Mouse (Mus musculus) liver, embryonic 14.5 days (tissue): ENCODE measurements at regions not wholly inside any gene's neighbourhood (a gene's known extent, or its start where the extent isn't known, plus 50 kb on each side); places are given as distances from the start of the nearest gene placed in this dataset.
A peak's percentile ranks its signal among the peaks of the same experiment; 100 is the strongest.

Source experiments
- ATAC-seq: fragments of 200-750 bp; cut with Nextera tagmentation; 2 replicates; pipeline ENCODE4 v1.8.0; 2017; ENCODE audit warnings: moderate number of reproducible peaks, mild to moderate bottlenecking, moderate library complexity; ENCODE audit not compliant: insufficient read depth
- DNase-seq, 3 experiments: peaks; one replicate each; pipeline ENCODE4 v3.0.0-alpha.2; 2012 to 2013; ENCODE audit warnings: low read depth in 3 of 3, low spot score in 3 of 3
- H3K27ac ChIP-seq: fragments of 300-500 bp; sonication (generic); 2 replicates; pipeline ENCODE4 v1.5.1; 2014; ENCODE audit warnings: moderate library complexity, mild to moderate bottlenecking, control low read depth, inconsistent platforms
- H3K27me3 ChIP-seq: fragments of 300-500 bp; sonication (generic); 2 replicates; pipeline ENCODE4 v1.6.1; 2014; ENCODE audit warnings: mild to moderate bottlenecking, low read length, moderate library complexity; ENCODE audit not compliant: control insufficient read depth, insufficient read depth
- H3K36me3 ChIP-seq: fragments of 300-500 bp; sonication (generic); replicated peaks from 2 replicates; pipeline ENCODE4 v1.6.1; 2014; ENCODE audit warnings: low read depth; ENCODE audit not compliant: control insufficient read depth, insufficient read depth
- H3K4me1 ChIP-seq, 2 experiments: fragments of 200-500 bp in 1 of 2; fragments of 300-500 bp in 1 of 2; sonication (generic) in 1 of 2; replicated peaks; 2 replicates each; pipeline ENCODE4 v1.6.1; 2012 to 2014; ENCODE audit warnings: antibody characterized with exemption in 1 of 2, inconsistent platforms in 1 of 2, low read length in 1 of 2; ENCODE audit not compliant: control insufficient read depth in 2 of 2, insufficient read depth in 2 of 2
- H3K4me2 ChIP-seq: fragments of 300-500 bp; sonication (generic); 2 replicates; pipeline ENCODE4 v1.6.1; 2014; ENCODE audit warnings: low read depth, mild to moderate bottlenecking, control low read depth, moderate library complexity
- H3K4me3 ChIP-seq, 2 experiments: fragments of 200-500 bp in 1 of 2; fragments of 300-500 bp in 1 of 2; sonication (generic) in 1 of 2; 2 replicates each; pipeline ENCODE4 v1.5.1; 2012 to 2014; ENCODE audit warnings: low read depth in 2 of 2, low read length in 2 of 2, mild to moderate bottlenecking in 2 of 2, control low read depth in 1 of 2, inconsistent platforms in 1 of 2, moderate library complexity in 1 of 2; ENCODE audit not compliant: insufficient read depth in 1 of 2
- H3K9ac ChIP-seq: fragments of 300-500 bp; sonication (generic); replicated peaks from 2 replicates; pipeline ENCODE4 v1.6.1; 2014; ENCODE audit warnings: mild to moderate bottlenecking, control low read depth, moderate library complexity
- H3K9me3 ChIP-seq: fragments of 300-500 bp; sonication (generic); 2 replicates; pipeline ENCODE4 v1.6.1; 2016; ENCODE audit warnings: low read length, mixed read lengths; ENCODE audit not compliant: control insufficient read depth
- CTCF ChIP-seq: IDR thresholded peaks from 2 replicates; pipeline ENCODE4 v1.5.1; 2016; ENCODE audit warnings: antibody characterized with exemption, low read depth, control low read depth
- EP300 ChIP-seq: IDR thresholded peaks from 2 replicates; pipeline ENCODE4 v1.6.1; 2016; ENCODE audit warnings: antibody characterized with exemption, low read depth
- WGBS: fragments of 180-500 bp; shearing (Covaris S2); extraction: QIAGEN DNeasy Blood & Tissue Kit; methylation state at CpG from one replicate; pipeline ENCODE4 v1.1.7; 2014; ENCODE audit not compliant: insufficient replicate concordance; 5-methylcytosine and 5-hydroxymethylcytosine counted together

DNA sequence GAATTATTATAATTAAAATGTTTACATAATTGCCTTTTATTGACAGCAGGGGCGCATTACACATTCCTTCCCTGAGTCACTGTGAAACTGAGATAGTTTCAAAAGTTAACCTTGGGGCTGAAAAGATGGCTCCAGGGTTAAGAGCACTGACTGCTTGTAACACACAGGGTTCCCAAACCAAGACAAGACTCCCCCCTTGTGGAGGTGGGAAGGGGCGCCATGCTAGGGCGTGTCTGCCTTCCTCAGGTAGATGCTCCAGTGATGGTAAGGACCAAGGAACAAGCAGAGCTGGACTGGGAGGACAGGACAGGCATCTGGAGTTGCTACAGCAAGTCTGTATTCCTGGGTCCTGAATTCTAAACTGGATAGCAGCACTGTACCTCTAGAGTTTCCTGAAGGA is 351.9 kb downstream of the Tbc1d22a start:
- Histone ChIP-seq H3K4me2 (no peak overlapping the region), H3K36me3 (no peaks in the 10 kb centered on the region), H3K4me3 (no peak overlapping the region), H3K9ac (no peak overlapping the region), H3K27me3 (no peaks in the 10 kb centered on the region), H3K27ac (no peak overlapping the region), H3K9me3 (no peaks in the 10 kb centered on the region), H3K4me1 (no peaks in the 10 kb centered on the region)
- DNase-seq (no peak), ATAC-seq (no peak)
- 53% methylated on average over 3 of the region's 3 CpGs for WGBS
- TF ChIP-seq CTCF (0 out of 2 replicates have a peak, but pooled peaks have one; percentile 12), EP300 (no peak)

DNA sequence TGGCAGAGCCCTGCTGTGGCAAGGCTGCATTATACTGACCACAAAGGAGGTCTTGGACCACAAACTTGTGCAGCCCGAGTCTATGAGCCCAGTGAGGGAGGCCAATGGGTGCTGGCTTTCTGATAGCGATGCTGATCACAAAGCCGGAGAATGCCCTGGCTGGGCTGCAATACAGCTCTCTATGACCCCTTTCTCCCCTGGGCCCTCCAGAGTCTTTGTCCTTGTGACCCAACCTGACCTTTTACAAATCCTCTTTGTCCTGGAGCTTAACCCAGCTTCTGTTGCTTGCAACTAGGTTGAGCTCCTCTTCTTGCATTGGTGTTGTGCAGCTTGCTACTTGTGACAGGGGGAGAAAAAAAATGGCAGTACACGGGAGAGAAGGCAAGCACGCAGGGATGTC is 360.1 kb downstream of the Tbc1d22a start:
- Histone ChIP-seq H3K36me3 (no peaks in the 10 kb centered on the region), H3K27me3 (no peaks in the 10 kb centered on the region), H3K4me1 (no peaks in the 10 kb centered on the region), H3K4me3 (no peak overlapping the region), H3K27ac (no peak overlapping the region), H3K4me2 (no peak overlapping the region), H3K9me3 (no peaks in the 10 kb centered on the region), H3K9ac (no peak overlapping the region)
- no peak for DNase-seq
- TF ChIP-seq EP300, result no peak
- TF ChIP-seq CTCF, result no peak
- ATAC-seq, result no peak
- 64% methylated on average over 5 of the region's 5 CpGs for WGBS

DNA sequence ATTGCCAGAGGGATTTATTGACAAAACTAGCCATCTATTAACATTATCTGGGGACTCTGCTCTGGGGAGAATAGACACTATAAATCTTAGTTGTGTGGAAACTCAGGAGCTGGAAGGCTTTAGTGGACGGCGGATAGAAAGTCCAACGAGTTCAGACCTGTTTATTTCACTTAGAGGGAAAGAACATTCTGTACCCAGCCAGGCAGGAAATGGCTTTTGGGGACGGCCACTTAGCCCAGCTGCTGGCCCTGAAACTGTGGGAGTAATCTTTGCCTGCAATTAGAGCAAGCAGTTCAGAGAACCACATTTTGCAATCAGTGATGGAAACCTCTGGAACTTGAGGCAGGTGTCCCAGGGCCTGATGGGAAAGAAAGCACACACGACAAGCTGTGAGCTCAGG is 362.4 kb downstream of the Tbc1d22a start:
- Histone ChIP-seq H3K4me2 (no peak overlapping the region), H3K9me3 (no peaks in the 10 kb centered on the region), H3K4me3 (no peak overlapping the region), H3K27ac (no peak overlapping the region), H3K36me3 (no peaks in the 10 kb centered on the region), H3K4me1 (no peaks in the 10 kb centered on the region), H3K9ac (no peak overlapping the region), H3K27me3 (no peaks in the 10 kb centered on the region)
- DNase-seq (no peak), ATAC-seq (no peak)
- 52% methylated on average over 5 of the region's 5 CpGs for WGBS
- TF ChIP-seq CTCF, result no peak
- TF ChIP-seq EP300, result no peak

GRCm38 (mm10) chr15:86578689-86579088 is 364.4 kb downstream of the Tbc1d22a start:
- no peaks in the 10 kb centered on the region for H3K4me1 ChIP-seq
- H3K27me3 ChIP-seq, result no peaks in the 10 kb centered on the region
- no peak overlapping the region for H3K27ac ChIP-seq
- no peaks in the 10 kb centered on the region for H3K36me3 ChIP-seq
- DNase-seq, result no peak
- WGBS, result 78% methylated on average over 16 of the region's 16 CpGs
- no peaks in the 10 kb centered on the region for H3K9me3 ChIP-seq
- no peak overlapping the region for H3K4me2 ChIP-seq
- TF ChIP-seq EP300 (no peak), CTCF (no peak)
- no peak overlapping the region for H3K9ac ChIP-seq
- ATAC-seq, result no peak
- H3K4me3 ChIP-seq, result no peak overlapping the region

DNA sequence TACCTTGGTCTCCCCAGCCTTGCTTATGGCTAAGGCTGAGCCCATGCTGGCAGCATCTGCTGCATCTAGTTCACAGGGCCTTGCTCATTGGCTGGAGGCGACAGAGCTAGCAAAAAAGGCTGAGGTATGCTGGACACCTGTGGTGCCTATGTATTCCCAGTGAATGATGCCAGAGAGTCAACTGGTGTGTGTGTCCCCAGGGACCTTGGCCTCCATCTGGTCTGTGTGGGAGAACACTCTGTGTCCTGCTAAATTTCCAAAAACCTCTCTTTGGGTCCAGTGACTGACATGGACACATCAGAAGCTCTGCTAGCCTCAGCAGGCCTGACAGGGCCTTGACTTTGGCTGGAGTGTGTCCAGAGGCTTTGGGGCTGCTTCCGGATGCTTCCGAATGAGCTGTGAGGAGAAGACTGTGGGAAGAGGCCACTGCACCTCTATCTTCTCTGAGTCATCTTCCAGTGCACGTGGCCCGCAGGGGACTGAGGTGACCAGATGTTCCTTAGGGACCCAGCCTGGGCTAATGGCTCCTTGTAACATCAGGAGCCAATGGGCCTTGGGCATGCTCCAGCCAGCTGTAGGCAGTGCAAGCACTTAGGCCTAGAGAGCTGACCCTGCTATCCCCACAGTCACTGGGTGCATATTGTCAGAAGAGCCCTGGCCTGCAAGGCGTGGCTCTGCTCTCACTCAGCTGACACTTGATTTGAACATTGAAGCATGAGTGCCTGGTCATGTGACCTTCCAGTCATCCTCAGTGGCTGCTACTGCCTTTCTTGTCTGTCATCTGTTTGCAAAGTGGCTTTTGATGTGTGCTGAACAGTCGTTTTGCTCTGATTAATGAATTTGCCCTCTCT is 368.2 kb downstream of the Tbc1d22a start:
- no peak overlapping the region for H3K4me2 ChIP-seq
- H3K27me3 ChIP-seq, result no peaks in the 10 kb centered on the region
- no peak overlapping the region for H3K27ac ChIP-seq
- H3K9me3 ChIP-seq, result no peaks in the 10 kb centered on the region
- H3K9ac ChIP-seq, result no peak overlapping the region
- TF ChIP-seq CTCF (no peak), EP300 (no peak)
- DNase-seq, result no peak
- H3K4me3 ChIP-seq, result no peak overlapping the region
- H3K4me1 ChIP-seq, result no peaks in the 10 kb centered on the region; a peak in 1 of 4 replicates
- no peaks in the 10 kb centered on the region for H3K36me3 ChIP-seq
- WGBS, result 56% methylated on average over 7 of the region's 7 CpGs
- no peak for ATAC-seq
